Mouse (Mus musculus): ENCODE measurements around the gene Rps18.

DNA sequence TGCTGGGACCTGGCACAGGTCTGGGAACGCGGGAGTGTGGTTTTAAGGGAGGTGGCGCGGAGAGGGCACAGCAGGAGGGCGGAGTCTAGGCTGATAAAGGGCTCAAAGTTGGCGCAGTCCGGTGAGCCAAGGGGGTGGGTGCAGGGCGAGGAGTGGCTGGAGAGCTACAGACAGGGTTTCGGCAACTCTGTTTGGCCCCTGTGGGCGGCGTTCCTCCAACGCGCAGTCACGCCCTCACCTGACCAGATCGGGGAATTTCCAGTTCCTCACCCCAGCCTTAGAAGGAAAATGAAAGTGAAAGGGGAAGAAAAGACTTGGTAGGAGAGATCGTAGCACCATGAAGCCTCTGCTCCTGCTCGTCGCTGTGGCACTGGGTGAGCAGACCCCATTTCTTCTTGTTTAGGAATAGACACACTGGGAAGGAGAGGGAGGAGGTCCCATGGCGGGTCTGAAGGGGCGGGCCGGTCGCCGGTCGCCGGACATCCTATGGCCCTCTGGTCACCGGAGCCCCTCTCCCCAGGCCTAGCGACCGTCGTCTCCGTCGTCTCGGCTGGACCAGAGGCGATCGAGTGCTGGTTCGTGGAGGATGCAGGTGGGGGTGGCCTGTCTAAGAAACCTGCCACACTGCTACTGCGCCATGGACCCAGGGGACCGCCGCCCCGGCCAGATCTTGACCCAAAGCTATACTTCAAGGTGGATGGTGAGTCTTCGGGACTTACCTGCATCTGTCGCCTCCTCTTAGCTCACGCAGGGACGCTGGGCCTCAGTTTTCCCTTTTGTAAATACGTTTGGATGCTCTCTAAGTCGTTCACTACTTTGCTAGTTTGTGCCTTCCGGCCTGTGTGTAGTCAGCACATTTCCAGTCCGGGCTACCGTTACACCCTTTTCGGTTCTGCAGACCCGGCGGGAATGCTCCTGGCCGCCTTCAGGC, 36.2 kb downstream of the Rps18 start:
- TF ChIP-seq CTCF (IDR thresholded peaks at IDR 0.05; ENCODE audit: borderline replicate concordance, control insufficient read depth, extremely low read depth, insufficient read depth, low read length, poor library complexity) (no peak), POLR2A (IDR thresholded peaks at IDR 0.05; ENCODE audit: control insufficient read depth, extremely low read depth, insufficient read depth, low read length, poor library complexity) (no peak)
